In the genomic region with DNA sequence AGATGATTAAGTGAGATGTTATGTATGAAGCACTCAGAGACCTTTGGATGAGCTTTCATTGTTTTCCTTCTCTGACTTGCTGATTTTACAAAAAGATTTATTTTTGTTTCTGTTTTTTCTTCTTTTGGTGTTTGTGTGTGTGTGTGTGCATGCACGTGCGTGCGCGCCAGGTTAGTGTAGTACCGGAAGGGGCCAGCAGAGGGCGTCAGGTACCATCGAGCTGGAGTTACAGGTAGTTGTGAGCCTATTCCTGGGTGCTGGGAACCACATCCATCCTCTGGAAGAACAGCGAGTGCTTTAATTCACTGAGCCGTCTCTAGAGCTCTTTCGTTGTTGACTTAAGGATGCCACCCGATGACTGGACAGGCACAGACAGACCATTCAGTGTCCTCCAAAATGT, we compare ENCODE assay signal across 16 mouse cellular contexts.
DNase-seq lines count a peak whose midpoint lies in the region; ATAC-seq and TF ChIP-seq lines count a peak whose summit lies in the region.
"Had no signal": no experiment of that assay in that cellular context is flagged by ENCODE, and none has a peak within 500 bp of the region (broad histone marks: within the 10 kb centered on the region; RNA-seq: fewer than 3 reads in every experiment).

No protein-coding gene starts in this region.

- TF ChIP-seq CTCF in lung, embryonic 14.5 days (IDR thresholded peaks at IDR 0.05; ENCODE audit: low read depth): peak; percentile 43
- TF ChIP-seq CTCF in brain, embryonic 14.5 days (IDR thresholded peaks at IDR 0.05; ENCODE audit: borderline replicate concordance, extremely low read depth, insufficient read depth, insufficient read length): peak; percentile 36; the same call in 1 of the 2 replicates

- H3K4me1 ChIP-seq in heart, embryonic 10.5 days: no peaks in the 10 kb centered on the region
- no peaks in the 10 kb centered on the region for H3K4me1 ChIP-seq in lung, embryonic 14.5 days (ENCODE audit: insufficient read depth)
- no peaks in the 10 kb centered on the region for H3K4me1 ChIP-seq in ES-E14 (ENCODE audit: control insufficient read depth in 2 of 2, insufficient read depth in 2 of 2, low read length in 2 of 2, poor library complexity in 1 of 2)
- H3K4me1 ChIP-seq: embryonic facial prominence, embryonic 12.5 days; forebrain, embryonic 10.5 days; heart, embryonic 12.5 days; limb, embryonic 13.5 days had no signal

- TF ChIP-seq POLR2A in brain, embryonic 14.5 days (IDR thresholded peaks at IDR 0.05; ENCODE audit: borderline replicate concordance, extremely low read depth, insufficient read depth, insufficient read length, poor library complexity, severe bottlenecking): no peak

- H3K9me3 ChIP-seq in heart, embryonic 10.5 days: no peaks in the 10 kb centered on the region
- peaks cover 3% of the 10 kb centered on the region; the same call in 1 of the 2 replicates for H3K9me3 ChIP-seq in lung, embryonic 14.5 days (ENCODE audit: low read depth, low read length)
- H3K9me3 ChIP-seq in ES-E14 (ENCODE audit: control insufficient read depth, insufficient read depth, low read depth, low read length): no peaks in the 10 kb centered on the region
- H3K9me3 ChIP-seq: embryonic facial prominence, embryonic 12.5 days had no signal

- no peak for ATAC-seq in lung, embryonic 14.5 days (ENCODE audit: insufficient read depth)

- 89% methylated on average over 11 of the region's 11 CpGs for WGBS in heart, embryonic 10.5 days
- WGBS in lung, embryonic 14.5 days: 94% methylated on average over 11 of the region's 11 CpGs

- H3K36me3 ChIP-seq in heart, embryonic 10.5 days: no peaks in the 10 kb centered on the region
- no peaks in the 10 kb centered on the region for H3K36me3 ChIP-seq in lung, embryonic 14.5 days (ENCODE audit: insufficient read depth)
- H3K36me3 ChIP-seq in ES-E14 (ENCODE audit: control insufficient read depth, insufficient read depth, low read length, poor library complexity, severe bottlenecking): no peaks in the 10 kb centered on the region
- H3K36me3 ChIP-seq: embryonic facial prominence, embryonic 12.5 days; forebrain, embryonic 10.5 days; heart, embryonic 12.5 days; limb, embryonic 13.5 days had no signal

- in situ Hi-C loops in ES-E14 (cut with MboI; ENCODE audit: low sequenced_read_pairs in 2 of 2, unreplicated experiment in 2 of 2): no loop called here

- DNase-seq in heart, embryonic 10.5 days (ENCODE audit: low spot score): peak; percentile 61
- DNase-seq in heart, adult 8-10 months (ENCODE audit: low spot score): no peak
- no peak for DNase-seq in lung, embryonic 14.5 days
- DNase-seq in lung, postnatal 10 days: no peak
- DNase-seq in ES-E14 (ENCODE audit: low read depth, low spot score): peak; percentile 21
- DNase-seq in brain, embryonic 14.5 days (ENCODE audit: low read depth): no peak
- no peak for DNase-seq in neural tube, embryonic 10.5 days (ENCODE audit: extremely low spot score, low spot score)
- no peak for DNase-seq in spleen, adult 18-20 months
- DNase-seq: adrenal gland, postnatal 14 days; cerebellum, postnatal 36 days; lung, postnatal 14 days had no signal

- H3K9ac ChIP-seq in lung, embryonic 14.5 days: no peak overlapping the region
- H3K9ac ChIP-seq in ES-E14 (ENCODE audit: insufficient read depth, low read depth, low read length, poor library complexity, severe bottlenecking): no peak overlapping the region
- H3K9ac ChIP-seq: embryonic facial prominence, embryonic 12.5 days; heart, embryonic 12.5 days; limb, embryonic 13.5 days had no signal

- no peak overlapping the region for H3K4me2 ChIP-seq in lung, embryonic 14.5 days
- H3K4me2 ChIP-seq: embryonic facial prominence, embryonic 12.5 days; heart, embryonic 12.5 days; limb, embryonic 13.5 days; midbrain, embryonic 11.5 days had no signal

- no peak overlapping the region for H3K4me3 ChIP-seq in heart, embryonic 10.5 days
- H3K4me3 ChIP-seq in lung, embryonic 14.5 days (ENCODE audit: low read depth, low read length): no peak overlapping the region
- no peak overlapping the region for H3K4me3 ChIP-seq in ES-E14 (ENCODE audit: insufficient read depth in 1 of 2, low read depth in 1 of 2, low read length in 2 of 2, poor library complexity in 1 of 2, severe bottlenecking in 1 of 2)
- H3K4me3 ChIP-seq: embryonic facial prominence, embryonic 12.5 days; forebrain, embryonic 10.5 days; heart, embryonic 12.5 days; limb, embryonic 13.5 days had no signal

- no peak overlapping the region for H3K27ac ChIP-seq in heart, embryonic 10.5 days
- no peak overlapping the region for H3K27ac ChIP-seq in lung, embryonic 14.5 days (ENCODE audit: low read depth)
- H3K27ac ChIP-seq in ES-E14 (ENCODE audit: insufficient read depth, low read depth, low read length, poor library complexity, severe bottlenecking): no peak overlapping the region
- H3K27ac ChIP-seq: embryonic facial prominence, embryonic 12.5 days; forebrain, embryonic 10.5 days; limb, embryonic 13.5 days had no signal

- no peaks in the 10 kb centered on the region for H3K27me3 ChIP-seq in heart, embryonic 10.5 days (ENCODE audit: insufficient read depth, poor library complexity, severe bottlenecking)
- no peaks in the 10 kb centered on the region for H3K27me3 ChIP-seq in lung, embryonic 14.5 days (ENCODE audit: insufficient read depth, low read length)
- H3K27me3 ChIP-seq: embryonic facial prominence, embryonic 12.5 days; heart, embryonic 12.5 days; limb, embryonic 13.5 days had no signal

TF ChIP-seq in ES-E14, 5 proteins besides CTCF, POLR2A, EP300 and RAD21:
- no peak for TF ChIP-seq MAFK (IDR thresholded peaks at IDR 0.05; ENCODE audit: insufficient read depth, low read depth, low read length)
- TF ChIP-seq HCFC1 (IDR thresholded peaks at IDR 0.05; ENCODE audit: borderline replicate concordance, insufficient read depth, low read length): no peak
- TF ChIP-seq ZC3H11A (IDR thresholded peaks at IDR 0.05; ENCODE audit: borderline replicate concordance, low read depth, low read length): no peak
- no peak for TF ChIP-seq CHD2 (IDR thresholded peaks at IDR 0.05; ENCODE audit: low read depth, low read length)
- TF ChIP-seq ZNF384 (IDR thresholded peaks at IDR 0.05; ENCODE audit: low read depth, low read length): no peak

Comparison
In these comparisons a context has a peak if more than half of its experiments do, and no peak if none do; other contexts are left out.
1. DNase-seq: peak in heart, embryonic 10.5 days (single experiment) and ES-E14 (single experiment); none in heart, adult 8-10 months (single experiment), lung, embryonic 14.5 days (single experiment), lung, postnatal 10 days (single experiment), brain, embryonic 14.5 days (single experiment), neural tube, embryonic 10.5 days (single experiment) and spleen, adult 18-20 months (0 of 2).